Mouse (Mus musculus) kidney, adult 9 months (tissue): ENCODE measurements around the gene Hist1h2ab.
"Not testable (repeated sequence)": the region's sequence is repeated elsewhere in the genome, so short reads cannot be mapped to it uniquely, and the experiment has no call there.

ENCODE experiments used
- DNase-seq: peaks from one replicate; pipeline ENCODE4 v3.0.0; 2022

Hist1h2ab gene

DNA sequence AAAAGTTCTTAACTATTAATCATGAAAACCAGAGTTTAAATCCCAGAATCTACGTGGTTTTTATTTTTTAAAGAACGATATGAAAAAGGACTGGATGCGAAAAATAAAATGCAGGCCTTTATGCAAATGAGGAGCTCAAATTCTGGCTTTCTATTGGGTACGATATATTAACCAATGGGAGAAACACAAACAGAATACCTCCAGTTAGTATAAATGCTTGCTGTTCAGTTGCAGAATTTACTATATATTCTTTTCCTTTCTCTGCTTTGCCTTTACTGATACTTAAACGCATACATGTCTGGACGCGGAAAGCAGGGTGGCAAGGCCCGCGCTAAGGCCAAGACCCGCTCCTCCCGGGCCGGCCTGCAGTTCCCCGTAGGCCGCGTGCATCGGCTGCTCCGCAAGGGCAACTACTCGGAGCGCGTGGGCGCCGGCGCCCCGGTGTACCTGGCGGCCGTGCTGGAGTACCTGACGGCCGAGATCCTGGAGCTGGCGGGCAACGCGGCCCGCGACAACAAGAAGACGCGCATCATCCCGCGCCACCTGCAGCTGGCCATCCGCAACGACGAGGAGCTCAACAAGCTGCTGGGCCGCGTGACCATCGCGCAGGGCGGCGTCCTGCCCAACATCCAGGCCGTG, at the start of gene Hist1h2ab:
Hist1h2ab (plus strand) TSS at position 288 of the 639 bp plus-strand sequence.
- DNase-seq, result peak; percentile 60

DNA sequence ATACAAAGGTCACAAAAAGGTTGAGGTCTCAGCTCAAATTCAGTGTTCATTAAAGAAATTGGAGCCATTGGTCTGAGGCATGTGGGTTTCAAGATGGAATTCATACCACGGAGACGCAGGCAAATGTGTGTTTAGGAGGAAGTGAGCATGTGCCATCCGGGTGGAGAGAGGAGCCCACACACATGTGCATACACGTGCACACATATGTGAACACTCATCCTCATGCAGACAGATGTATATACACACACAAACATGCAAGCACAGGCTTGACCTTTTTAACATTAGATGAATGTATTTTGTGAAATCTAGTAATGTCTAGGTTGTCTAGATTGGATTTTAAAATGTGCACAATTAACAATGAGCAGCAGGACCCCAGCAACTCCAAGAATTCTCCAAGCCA, 48.7 kb upstream of the Hist1h2ab start:
- DNase-seq, result no peak

DNA sequence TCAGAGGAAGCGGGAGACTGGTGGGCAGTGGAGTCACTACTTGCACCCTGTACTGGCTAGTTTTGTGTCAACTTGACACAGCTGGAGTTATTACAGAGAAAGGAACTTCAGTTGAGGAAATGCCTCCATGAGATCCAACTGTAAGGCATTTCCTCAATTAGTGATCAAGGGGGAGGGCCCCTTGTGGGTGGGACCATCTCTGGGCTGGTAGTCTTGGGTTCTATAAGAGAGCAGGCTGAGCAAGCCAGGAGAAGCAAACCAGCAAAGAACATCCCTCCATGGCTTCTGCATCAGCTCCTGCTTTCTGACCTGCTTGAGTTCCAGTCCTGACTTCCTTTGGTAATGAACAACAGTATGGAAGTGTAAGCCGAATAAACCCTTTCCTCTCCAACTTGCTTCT, 48.1 kb upstream of the Hist1h2ab start:
- not testable (repeated sequence) for DNase-seq

DNA sequence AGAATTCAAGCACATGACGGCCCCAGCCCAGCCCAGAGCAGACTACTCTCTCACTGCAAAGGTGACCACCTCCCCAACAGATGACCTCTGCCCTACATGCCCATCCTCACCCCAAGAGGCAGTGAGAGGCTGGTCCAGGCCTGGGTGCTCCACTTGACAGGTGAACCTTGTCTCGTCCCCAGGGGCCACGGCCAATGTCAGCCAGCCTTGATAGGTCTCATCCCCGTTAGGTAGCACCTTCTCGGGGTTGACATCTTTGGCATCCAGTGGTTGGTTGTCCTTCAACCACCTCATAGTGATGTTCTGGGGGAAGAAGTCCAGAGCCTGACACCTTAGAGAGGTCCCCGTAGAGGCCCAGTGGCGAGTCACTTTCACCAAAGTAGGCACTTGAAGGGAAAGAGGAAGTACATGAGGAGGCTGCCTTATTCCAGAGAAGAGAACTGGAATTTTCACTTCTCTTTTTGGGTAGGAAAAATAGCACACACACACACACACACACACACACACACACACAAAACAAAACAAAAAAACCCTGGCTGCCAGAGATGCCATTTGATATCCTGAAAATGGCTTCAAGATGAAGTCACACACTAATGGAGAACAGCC, 45.1 kb upstream of the Hist1h2ab start:
- no peak for DNase-seq

DNA sequence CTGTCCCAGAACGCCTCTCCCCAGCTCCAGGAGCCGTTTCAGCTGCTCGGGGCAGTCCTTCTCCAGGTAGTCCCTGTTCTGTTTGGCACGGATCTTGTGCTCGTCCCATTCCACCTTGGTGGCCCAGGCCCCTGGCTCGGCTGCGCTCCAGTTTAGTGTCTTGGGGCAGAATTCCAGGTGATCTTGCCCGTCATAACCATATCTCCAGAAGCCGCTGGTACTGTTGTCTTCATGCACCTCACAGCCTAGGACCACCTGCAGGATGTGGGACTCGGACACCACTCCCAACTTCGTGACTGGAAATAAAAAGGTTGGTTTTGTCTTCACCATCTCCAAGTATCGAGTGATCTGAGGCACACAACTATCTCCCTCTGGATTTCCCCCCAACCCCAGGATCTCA, 44.2 kb upstream of the Hist1h2ab start:
- no peak for DNase-seq

DNA sequence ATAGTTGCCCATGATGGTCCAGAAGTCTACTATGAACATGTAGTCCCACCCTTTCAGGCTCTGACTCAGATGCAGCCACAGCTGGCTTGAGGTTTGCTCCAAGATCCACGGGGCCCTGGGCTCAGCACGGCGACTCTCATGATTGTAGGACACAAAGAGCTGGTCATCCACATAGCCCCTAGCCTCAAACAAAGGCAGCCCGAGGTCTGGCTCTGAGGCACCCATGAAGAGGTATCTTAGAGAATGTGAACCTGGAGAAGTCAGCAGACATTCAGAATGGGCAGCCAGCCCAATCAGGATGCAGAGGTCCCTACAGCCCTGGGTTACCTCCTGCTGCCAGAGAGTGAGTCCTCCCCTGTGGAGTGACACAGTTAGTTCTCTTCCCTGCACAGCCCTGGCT, 42.9 kb upstream of the Hist1h2ab start:
- DNase-seq, result no peak

DNA sequence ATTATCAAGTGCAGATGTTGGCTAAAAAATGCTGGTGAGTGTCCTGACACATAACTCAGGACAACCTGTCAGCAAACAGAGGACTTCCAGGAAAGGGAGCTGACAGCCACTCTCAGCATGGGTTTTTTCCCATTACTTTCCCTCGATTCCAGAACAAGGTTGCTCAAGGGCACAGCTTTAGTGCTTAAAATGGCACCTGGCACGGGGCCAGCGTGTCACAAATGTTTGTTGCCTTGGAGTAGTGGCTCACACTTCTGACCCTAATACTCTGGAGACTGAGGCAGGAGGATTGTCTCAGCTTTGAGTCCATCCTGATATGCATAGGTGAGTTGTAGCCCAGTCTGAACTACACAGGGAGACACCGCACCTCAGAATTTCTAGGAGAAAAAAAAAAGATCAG, 42.3 kb upstream of the Hist1h2ab start:
- DNase-seq, result no peak

DNA sequence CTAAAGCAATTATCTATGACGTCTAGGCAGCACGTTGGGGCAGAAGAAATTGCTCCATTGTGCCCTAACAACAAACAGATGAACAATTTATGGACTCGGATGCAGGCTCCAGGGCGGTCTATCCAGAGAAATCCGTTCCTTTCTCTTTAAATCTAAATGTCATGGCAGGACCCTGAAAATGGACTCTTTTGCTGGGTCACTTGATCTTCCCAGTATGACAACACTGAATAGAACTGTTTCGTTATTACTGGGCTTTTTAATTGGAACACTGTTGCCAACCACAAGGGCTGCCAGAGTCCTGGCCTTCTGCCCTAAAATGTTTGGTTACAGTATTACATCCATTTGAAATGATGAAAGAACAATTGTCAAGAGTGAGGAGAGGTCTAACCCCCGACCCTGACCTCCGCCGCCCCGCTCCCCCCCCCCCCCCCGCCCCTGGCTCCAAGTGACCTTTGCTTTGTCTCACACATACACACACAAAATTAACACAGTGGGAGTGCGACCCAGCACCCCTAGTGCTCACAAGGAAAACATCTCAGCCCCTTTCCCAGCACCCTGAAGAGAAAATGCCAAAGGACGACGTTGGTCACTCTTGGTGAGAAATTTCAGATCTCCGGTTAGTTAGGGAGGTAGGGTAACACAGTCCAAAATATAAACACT, 41.1 kb upstream of the Hist1h2ab start:
- peak; percentile 35 for DNase-seq

DNA sequence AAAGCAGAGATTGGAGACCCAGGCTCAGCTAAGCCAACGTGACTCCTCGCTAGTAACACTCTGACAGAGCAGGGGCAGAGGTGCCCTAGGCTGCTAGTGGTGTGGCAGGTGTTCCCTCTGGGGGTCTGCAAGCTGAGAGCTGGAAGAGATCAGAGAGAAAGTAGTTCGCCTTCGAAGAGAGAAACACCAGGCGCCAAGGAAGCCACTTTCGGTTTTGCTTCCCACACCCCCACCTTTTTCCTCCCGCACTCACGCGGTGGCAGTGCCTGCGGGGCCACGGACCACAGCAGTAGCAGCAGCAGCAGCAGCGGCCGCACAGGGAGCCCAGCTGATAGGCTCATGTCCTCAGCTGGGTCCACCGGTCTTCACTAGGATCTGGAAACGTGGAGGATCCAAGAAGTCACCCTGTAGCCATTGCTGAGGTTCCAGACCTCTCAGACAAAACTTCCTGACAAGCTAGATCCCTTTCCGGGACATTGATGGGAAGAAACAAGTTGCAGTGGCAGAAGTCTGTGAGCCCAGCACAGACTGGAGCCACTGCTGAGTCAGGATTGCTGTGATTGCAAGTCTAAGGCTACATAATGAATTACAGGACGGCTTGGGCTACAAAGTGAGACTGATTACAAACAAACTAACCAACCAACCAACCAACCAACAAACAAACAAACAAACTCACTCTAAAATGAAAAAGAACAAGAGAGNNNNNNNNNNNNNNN, 40.4 kb upstream of the Hist1h2ab start, which contains the start of gene Hfe:
Hfe (minus strand) TSS at position 481 of the 716 bp plus-strand sequence.
- peak; percentile 53 for DNase-seq

DNA sequence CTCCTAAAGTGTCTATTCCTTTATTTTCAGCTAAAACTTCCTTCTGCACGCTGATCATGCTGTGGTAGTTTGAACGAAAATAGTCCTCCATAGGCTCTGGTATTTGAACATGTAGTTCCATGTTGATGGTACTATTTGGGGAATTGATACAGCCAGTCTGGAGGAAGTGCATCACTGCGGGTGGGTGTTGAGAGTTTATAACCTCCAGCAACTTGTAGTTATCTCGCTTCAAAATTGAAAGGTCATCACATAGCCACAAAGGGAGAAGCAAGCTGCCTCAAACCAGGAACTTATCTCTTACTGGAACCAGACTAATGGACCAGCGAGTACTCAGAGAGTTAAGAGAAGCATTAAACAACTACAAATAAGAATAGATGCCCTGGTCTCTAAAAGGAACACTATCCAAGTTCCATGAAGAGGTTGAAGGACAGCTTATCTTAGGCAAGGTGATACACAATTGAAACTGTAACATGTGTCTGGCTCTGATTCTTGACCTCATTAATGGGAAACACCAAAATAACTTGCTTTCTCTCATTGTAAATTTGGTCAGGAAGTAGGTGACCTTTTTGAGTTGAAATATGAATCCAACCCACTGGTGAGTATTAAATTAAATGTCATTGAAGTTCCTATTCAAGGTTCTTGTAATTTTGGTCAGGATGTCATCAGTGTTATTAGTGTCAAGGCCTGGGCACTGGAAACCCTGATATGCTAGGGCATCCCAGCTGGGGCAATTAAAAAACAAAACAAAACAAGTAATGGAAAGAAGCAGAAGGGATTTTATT, 34.5 kb upstream of the Hist1h2ab start:
- DNase-seq, result no peak

DNA sequence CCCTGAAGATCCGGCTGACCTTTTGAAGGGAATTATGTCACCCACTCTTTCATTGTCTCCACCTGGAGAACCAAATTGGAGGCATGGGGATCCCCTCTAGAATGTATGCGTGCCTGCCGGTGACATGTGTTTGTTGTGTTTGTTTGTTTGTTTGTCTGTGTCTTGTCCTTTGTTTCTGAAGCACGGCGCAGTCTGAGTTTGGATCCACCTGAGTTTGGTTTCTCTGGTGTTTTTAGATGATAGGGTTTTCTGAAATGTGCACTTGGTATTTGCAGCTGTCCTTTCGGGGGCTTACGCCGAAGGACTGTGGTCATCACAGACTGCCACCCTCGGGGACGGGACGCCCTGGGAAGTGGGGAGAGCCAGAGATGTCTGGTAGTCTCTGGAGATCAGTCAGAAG, 33.8 kb upstream of the Hist1h2ab start:
- DNase-seq, result no peak

DNA sequence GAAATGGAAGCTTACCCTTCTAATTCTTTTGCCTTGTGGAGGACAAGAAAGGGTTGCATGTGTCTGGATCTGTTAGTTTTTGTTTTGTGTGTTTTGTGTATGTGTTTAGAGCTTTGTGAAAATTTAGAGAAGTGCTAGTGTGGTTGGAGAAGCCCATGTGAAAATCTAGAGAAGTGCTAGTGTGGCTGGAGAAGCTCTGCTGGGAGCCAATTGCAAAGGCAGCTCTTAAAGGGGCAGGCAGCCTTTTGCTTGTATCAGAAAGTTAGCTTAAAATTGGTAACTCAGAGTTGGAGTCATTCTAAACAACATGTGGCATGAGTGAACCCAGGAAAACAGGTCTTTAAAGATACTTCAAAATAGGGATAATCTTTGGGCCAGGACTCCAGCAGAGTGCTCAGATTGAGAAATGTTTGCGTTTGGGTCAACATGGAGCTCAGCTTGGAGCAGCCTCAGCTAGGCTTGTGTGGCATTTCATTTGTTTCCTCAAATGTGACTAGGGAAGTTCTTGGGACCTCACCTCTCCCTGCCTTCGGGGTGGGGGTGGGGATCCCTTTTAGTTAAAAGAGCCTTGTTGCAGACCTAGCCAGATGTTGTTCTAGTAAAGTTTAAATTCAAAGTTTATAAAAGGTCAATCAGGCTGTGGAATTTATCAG, 33.2 kb upstream of the Hist1h2ab start:
- DNase-seq, result not testable (repeated sequence)

DNA sequence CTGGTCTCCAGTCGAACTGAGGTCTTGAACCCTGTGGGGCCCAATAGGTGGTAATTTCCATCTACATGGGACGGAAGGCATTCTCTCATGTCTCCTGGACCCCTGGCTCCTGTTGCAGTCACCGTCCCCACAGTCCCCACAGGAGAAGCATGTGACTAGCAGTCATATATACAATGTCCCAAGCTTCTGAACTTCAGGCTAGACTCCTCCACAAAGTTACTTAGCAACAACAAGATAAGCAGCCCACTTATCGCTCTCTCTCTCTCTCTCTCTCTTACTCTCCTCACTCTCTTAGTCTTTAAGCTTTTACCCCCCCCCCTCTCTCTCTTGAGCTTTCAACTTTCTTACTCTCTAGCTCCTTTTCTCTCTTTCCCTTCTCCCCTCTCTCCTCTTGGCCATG, 26.7 kb upstream of the Hist1h2ab start:
- DNase-seq, result no peak

DNA sequence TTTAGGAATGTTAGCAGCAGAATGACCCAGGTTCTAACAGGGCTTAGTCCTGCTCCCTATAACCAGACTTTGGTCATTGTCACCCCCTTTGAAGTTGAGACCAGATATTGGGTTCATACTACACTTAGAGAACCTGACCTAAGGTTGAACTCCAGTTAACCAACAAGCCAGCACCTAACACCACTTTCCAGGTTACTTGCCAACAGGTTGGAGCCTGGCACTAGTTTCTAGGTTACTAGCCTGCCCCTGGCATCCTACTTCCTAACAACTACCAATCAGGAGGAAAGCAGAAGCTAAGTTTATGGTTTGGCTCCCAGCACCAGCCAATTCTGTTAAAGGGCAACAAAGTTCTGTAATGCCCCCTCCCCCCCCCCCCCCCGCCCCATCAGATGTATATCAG, 25.7 kb upstream of the Hist1h2ab start:
- no peak for DNase-seq

DNA sequence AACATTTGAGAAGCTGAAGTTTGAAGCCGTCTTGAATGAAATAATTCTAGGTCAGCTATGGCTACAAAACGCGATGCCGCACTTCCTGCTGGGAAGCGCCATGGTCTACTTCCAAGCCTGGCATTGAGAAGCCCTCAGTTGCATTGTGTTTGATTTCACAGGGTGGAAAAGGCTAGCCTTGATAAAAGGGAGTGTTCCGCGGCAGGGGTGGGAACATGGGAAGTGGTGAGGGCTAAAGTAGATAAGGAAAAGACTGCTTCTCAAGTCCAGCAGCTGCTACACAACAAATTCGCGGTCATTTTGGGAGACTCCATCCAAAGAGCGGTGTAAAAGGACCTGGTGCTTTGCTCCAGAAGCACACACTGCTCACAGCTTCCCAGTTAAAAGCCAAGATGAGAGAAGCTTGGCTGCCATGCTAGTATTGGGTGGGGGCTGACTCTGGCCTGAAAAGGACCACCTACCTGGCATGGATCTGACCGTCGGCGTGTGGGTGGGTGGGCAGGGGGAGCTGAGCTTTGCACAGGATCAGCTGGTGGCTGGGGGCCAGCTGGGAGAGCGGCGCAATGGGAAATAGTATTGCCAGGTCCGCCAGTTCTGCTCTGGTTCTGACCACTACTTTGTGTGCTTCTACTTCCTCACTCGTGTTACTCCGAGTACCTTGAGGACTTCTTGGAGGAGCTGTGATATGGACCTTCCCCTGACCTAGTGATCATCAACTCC, 22.3 kb upstream of the Hist1h2ab start:
- no peak for DNase-seq

DNA sequence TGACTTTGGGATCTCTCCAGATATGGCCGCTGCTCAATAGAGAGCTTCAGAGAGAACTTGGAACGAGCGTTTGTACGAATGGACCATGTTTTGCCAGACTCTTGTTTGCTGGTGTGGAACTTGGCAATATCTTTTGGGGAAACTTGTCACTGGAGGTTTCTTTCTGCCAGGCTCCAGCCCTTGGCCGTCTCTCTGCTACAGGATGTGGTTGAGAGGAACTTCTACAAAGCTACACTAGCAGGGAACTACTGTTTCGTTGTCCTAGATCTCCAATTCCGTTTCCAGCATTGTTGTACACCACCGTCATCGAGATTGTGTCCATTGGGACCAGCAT, 21.8 kb upstream of the Hist1h2ab start:
- no peak for DNase-seq

DNA sequence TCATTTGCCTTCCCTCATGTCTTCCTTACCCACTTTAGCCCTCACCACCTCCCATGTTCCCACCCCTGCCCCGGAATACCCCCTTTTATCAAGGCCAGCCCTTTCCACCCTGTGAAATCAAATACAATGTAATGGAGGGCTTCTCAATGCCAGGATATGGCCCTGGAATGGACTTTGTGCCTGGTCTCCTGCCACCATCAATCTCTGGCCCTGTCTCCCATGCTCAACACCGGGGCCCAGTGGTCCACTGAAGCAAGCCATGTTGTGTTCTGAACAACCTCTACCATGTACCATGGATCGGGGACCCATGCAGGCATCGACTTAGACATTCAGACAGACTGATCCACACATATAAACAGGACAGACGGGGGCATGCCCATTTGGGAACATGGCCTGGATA, 21.2 kb upstream of the Hist1h2ab start:
- DNase-seq, result no peak

DNA sequence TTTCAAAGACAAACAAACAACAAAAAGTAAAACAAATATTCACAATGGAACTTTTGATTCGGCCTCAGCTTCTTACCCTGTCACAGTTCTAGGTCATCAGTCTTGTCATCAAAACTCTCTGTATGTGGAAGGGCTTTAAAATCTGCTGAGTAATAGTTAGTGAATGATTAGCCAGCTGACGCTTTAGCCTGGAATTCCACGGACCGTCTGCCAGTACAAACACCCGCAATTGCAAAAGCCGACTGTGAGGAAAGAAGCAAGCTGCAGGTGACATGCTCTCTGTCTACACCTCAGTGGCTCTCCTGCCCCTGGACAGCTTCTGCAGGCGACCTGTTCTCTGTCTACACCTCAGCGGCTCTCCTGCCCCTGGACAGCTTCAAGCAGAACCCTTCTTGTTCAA, 20.4 kb upstream of the Hist1h2ab start:
- peak; percentile 91 for DNase-seq

DNA sequence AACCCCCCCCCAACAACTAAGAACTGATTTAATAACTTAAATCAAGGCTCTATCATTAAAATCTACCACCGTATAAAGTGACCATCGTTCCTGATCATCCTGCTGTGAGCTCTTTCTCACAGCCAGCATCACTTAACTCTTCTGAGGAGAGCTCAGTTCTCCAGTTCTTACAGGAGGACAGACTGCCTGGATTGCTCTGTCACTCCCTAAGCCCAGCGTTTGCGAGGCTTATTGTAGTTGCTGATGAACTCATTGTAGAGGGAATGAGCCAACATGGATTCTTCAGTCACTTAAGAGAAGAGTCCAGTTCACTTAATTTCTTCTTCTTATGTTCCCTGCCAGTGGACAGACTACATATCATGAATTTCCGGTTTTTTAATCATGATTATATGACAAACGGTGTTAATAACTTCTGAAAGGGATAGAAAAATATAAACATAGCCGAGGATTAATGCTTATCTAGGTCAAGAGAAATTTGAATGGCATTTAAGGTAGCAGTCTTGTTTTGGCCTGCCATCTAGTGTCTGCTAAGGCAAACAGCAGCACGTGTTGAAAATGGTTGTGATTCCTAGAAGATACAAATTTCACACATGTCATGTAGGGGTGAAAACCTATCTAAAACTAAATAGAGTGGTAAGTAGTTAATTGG, 18.6 kb upstream of the Hist1h2ab start:
- DNase-seq, result peak; percentile 65

DNA sequence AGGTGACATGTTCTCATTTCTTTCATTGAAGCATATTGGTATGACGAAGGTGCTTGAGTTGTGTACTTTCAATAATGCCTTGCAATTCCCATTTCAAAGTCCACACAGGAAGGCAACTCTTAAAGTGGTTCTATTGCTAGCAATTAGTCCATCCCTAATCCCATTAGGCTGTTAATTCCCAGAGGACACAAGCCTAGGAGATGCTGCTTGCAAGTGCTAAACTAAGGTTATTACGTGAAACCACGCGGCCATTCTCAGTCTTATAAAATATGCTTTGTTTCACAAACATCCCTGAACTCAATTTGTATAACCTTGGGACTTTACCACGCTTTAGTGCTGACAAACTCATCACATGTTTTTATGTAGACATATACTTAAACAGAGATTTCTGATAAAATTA, 13.8 kb upstream of the Hist1h2ab start:
- DNase-seq, result no peak

DNA sequence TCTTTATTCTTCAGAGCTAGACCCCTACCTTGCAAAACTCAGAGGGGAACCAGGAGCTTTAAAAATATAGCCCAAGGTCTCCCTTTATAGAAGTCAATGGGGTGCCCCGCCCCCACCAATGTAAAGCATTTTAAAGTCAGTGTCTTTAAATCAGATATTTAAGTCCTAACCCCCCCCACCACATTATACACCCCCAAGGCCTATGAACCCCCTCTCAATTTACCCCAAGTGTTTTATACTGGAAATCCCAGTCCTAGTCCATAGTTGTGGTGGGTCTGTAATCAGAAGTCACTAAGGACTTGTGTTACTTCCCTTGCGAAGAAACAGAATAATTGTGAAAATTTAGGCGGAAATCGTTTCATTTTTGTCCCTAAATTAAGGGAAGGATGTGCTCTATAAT, 12.9 kb upstream of the Hist1h2ab start:
- DNase-seq, result no peak
